Mouse (Mus musculus) regulatory T cell (primary cell): ENCODE measurements at regions not wholly inside any gene's neighbourhood (a gene's known extent, or its start where the extent isn't known, plus 50 kb on each side); places are given as distances from the start of the nearest gene placed in this dataset.

ENCODE experiments used
- in situ Hi-C: fragments of 300-600 bp; cut with MboI, MseI; formaldehyde crosslinking; loops from one replicate; pipeline ENCODE4 v1.15.1; 2025; ENCODE audit warnings: high pct_unique_total_duplicates

GRCm38 (mm10) chr10:29640249-29640648 is 104.6 kb upstream of the Rspo3 start:
- in situ Hi-C loops, result no loop called here

DNA sequence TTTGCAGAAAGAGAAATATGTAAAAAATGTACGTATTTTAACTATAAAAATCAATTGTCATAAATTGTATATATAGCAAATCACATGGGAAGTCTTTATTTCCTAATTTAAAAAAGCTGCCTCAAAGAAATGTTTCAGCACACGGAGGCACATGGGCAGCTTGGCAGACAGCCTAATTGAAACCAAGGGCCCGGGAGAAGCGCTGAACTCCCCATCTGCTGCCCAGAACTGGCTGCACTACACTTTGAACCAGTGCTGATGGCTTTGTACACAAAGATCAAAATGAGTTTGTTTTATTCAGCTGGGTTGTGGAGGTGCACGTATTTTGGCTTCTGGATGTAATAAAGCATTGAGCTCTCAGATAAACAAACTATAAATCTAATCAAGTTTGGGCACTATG is 100.2 kb upstream of the Rspo3 start:
- in situ Hi-C loops, result no loop called here

DNA sequence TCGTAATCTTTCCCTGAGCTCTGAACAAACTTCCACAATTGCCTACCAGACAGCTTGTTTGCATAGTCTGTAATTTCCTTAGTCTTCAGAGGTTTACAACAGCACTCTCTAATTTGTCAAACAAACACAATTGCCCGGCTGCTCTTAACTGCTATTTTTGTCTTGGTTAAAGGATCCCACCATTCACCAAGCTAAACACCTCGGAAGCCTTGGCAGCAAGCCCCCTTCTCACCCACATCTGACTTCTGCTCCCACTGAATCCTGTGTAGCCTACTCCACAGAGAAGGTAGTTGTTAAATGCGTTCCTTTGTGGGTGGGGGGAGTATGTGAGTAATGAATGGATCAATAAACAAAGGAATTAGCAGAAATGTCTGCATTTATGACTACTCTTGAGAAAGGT is 59.8 kb upstream of the Rspo3 start:
- in situ Hi-C loops, result no loop called here

DNA sequence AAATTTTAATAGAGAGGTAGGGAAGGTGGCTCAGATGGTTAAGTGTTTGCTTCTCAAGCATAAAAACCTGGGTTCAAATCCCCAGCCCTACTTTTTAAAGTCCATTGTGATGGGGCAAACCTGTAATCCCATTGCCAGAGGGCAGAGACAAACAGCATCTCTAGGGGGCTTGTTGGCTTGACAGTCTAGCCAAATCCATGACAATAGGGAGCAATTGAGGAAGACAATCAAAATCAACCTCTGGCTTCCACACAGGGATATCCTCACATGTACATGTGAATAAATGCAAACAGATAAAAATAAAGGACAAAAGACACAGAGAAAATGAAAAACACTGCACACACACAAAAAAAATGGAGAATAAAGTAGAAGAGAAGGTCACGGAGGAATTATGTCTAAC is 59.3 kb upstream of the Rspo3 start:
- in situ Hi-C loops, result no loop called here

GRCm38 (mm10) chr10:29592906-29593305 is 57.2 kb upstream of the Rspo3 start:
- in situ Hi-C loops, result no loop called here

DNA sequence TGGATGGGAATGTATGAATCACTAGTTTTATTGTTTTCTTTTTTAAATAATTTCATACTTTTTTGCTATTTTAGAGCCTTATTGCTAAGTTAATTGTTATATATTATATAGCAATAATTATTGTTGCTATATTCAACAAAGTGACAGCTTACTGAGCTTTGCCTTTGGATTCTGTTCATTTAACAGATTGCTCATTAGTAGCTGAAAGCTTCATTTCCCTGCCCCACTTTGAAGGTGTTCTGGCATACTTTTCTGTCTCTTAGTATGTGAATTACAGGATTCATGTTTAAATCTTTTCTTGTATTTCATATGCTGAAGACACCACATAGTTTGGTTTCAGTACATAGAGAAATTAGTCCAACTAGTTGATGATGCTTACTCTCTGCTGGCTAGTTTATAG is 54.5 kb upstream of the Rspo3 start:
- in situ Hi-C loops, result no loop called here

DNA sequence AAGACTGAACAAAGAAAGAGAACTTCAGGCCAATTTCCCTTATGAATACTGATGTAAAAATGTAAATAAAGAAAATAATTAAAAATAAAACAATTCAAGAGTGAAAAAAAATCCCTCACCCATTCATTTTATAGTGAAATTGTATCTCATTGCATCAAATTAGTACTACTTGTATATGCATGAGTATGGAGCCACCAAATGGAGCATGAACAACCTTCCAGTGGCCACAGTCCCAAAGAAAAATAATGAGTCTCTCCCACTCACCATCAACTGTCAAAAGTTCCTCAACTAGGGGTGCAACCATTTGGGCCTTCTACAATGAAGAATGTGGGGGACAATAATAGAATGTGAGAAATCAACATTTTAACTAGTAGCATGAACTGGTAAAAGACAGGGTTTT is 54.1 kb upstream of the Rspo3 start:
- in situ Hi-C loops, result no loop called here
